Mouse (Mus musculus): Measurements from ENCODE around the gene Ssxb6.
"Not testable (repeated sequence)": the region's sequence is repeated elsewhere in the genome, so short reads cannot be mapped to it uniquely, and the experiment has no call there.

Gene Ssxb6

GRCm38 (mm10) chrX:8548155-8548554 lies at the start of gene Ssxb6:
Ssxb6 (minus strand) TSS chrX:8548255.
- not testable (repeated sequence) for DNase-seq

- DNase-seq: not testable (repeated sequence)
Observed at GRCm38 (mm10) chrX:8591716-8592115, 43.7 kb upstream of the Ssxb6 start, which contains the start of gene Ssxb3. Ssxb3 (minus strand) TSS chrX:8591816.

- DNase-seq: no peak
Observed at GRCm38 (mm10) chrX:8524854-8525253, 23.2 kb downstream of the Ssxb6 start, which contains the start of gene Gm14459. Gm14459 (minus strand) TSS chrX:8524954.

All from lung, adult 18-20 months (tissue).